Mouse (Mus musculus) ES-E14 (cell line): ENCODE data around the gene Rab37.

Experiments used
- HCFC1 ChIP-seq: IDR thresholded peaks from 2 replicates; pipeline ENCODE4 v1.6.1; 2012; ENCODE audit warnings: low read length, inconsistent platforms, borderline replicate concordance; ENCODE audit not compliant: insufficient read depth
- ZNF384 ChIP-seq: IDR thresholded peaks from 2 replicates; pipeline ENCODE4 v1.6.1; 2012; ENCODE audit warnings: low read depth, low read length, inconsistent platforms

- TF ChIP-seq HCFC1 (no peak), ZNF384 (no peak)
Observed at GRCm38 (mm10) chr11:115106638-115107037, 15.4 kb downstream of the Rab37 start.
